Mouse (Mus musculus): ENCODE measurements around the gene Slc16a6.
A peak's percentile ranks its signal among the peaks of the same experiment; 100 is the strongest.

Slc16a6 gene

DNA sequence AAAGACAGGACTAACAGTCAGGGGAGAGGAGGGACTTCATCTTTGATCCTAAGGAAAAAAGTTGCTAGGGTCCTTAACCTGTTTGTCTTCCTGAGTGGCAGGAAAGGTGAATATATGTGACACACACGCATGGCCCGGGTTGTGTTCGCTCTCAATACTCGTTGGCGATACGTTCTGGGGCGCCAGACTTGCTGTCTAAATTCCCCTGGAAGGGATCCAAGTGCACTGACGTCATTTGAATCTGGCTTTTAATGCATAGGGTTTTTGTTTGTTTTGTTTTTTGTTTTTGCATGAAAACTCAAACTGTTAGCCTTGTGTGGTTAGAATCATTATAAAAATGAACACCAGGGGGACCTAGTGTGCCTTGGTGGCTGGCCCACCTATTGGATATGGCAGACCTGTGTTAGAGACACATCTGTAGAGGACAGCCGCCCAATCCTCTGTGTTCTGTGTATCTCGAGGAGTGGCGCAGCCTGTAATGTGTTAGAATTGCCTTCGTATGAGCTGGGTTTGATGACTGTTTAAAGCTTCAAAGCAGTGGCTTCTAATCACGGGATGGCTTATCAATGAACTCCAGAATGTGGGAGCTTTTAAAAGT lies 27.9 kb downstream of the Slc16a6 start:
- DNase-seq (ENCODE audit: low spot score) = peak; percentile 45

- DNase-seq (ENCODE audit: low spot score) = no peak
Observed at GRCm38 (mm10) chr11:109444600-109444999, 28.8 kb downstream of the Slc16a6 start.

DNA sequence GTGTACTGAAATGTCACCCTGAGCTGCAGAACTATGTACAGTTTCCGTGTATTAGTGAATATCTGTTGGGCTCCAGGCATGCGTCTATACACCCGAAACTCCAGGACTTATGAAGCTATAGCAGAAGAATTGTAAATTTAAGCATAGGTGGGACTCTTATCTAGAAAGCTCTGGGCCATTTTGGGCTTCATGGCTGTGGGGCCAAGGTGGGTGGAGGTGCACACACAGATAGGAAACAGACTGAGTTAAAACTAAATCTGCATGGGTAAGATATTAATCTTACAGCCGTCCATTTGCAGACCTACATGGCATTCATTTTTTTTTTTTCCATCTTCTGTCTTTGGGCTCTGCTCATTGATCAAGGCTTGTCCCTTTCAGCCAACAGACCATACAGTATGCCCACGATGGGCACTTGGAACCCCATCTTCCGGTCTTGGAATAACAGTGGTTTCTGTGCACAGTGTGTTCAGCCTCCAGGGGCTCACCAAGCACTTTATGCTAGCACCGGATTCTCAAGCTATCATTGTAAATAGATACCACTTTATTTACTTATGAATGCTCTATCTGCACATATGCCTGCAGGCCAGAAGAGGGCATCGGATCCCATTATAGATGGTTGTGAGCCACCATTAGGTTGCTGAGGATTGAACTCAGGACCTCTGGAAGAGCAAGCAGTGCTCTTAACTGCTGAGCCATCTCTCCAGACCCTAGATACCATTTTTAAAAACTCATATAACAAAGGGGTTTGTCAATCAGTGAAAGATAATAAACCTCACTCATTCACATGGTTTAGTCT lies 29.7 kb downstream of the Slc16a6 start:
- DNase-seq (ENCODE audit: low spot score) = no peak

GRCm38 (mm10) chr11:109442166-109442730 lies 31.1 kb downstream of the Slc16a6 start:
- no peak for DNase-seq (ENCODE audit: low spot score)

GRCm38 (mm10) chr11:109441119-109441518 lies 32.3 kb downstream of the Slc16a6 start:
- DNase-seq (ENCODE audit: low spot score) = peak; percentile 32

DNA sequence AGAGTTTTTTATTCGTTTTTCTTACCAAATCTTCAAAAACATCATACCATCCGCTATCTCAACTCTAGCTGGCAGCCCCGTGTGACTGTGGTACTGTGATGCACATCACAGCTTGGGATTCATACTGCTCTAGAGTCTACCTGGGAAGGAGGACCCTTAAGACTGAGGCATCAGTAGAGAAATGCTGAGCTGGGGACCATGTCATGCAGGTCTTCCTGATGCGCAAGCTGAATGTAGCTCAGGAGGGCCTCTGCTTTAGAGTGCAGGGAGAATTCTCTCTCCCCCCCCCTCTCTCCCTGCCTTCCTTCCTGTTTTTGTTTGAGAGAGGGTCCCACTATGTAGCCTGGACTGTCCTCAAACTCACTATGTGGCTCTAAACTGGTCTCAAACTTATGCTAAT lies 32.8 kb downstream of the Slc16a6 start:
- no peak for DNase-seq (ENCODE audit: low spot score)

DNA sequence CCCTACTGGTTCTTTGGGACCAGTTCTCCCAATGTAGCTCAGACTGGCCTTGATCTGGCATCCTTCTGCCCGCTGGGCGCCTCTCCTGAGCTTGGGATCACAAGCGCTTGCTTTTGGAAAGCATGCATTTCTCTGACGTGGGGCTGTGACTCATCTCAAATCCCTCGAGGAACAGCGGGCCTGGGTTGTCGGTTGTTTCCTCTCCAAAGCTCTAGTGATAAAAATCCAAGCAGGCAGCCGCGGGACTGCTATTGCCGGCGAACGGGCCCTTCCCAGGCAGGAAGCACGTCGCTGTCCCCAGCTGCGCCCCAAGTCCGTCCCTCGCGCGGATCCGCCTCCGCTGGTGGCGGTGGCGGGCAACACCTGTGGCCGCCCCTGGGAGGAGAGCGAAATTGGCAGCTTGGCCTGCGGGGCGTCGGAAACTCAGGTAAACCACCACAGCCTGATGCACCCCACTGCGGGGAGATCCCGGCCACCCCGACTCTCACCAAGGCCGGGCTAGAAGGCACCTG lies 33.5 kb downstream of the Slc16a6 start:
- DNase-seq (ENCODE audit: low spot score) = peak; percentile 89

DNA sequence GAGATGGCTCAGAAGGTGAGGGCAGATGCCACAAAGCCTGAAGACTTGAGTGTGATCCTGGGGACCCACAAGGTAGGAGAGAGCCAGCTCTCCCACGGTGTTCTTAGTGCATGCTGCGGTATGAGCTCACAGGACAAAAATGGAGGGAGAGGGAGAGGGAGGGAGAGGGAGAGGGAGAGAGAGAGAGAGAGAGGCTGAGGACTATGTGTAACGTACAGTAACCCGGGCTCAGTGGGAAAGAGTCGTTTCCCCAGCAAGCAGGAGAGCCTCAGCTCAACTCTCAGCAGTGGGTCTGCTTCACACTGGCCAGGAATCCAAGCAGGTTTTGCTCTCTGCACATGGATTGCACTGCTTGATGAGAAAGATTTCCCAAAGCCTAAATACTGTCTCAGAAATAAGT lies 34.2 kb downstream of the Slc16a6 start:
- no peak for DNase-seq (ENCODE audit: low spot score)

DNA sequence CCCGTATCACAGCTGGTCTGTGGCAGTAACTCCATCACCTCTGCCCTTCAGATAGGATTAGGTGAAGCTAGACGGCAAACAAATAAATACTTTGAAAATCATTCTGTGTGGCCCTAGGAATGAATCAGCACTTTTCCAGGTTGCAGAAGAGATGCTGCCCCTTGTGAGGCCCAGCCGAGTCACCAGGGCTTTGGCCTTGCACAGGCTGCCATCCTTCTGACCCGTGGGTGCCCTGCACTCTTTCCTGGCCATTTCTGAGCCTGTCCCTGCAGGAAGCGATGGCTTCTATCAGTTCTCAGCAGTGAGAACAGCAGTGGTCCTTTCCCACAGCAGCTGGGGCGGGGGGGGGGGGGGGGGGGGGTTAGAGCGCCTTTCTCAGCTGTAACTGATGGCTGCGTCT lies 36.5 kb downstream of the Slc16a6 start:
- no peak for DNase-seq (ENCODE audit: low spot score)

GRCm38 (mm10) chr11:109434233-109434798 lies 39.1 kb downstream of the Slc16a6 start:
- no peak for DNase-seq (ENCODE audit: low spot score)

DNA sequence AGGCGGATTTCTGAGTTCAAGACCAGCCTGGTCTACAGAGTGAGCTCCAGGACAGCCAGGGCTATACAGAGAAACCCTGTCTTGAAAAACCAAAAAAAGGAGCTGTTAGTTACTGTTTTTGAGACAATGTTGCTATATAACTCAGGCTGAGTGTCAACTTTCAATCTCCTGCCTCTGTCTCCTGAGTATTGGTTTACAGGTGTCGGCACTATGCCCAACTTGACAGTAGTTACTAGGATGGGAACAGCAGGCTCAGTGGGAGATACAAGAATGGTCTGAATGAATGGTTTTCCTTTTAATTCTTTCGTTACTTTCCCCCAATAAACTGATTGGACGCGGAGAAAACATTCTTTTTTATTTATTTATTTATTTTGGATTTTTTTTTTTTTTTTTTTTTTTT lies 46.0 kb downstream of the Slc16a6 start:
- no peak for DNase-seq (ENCODE audit: low spot score)

GRCm38 (mm10) chr11:109426272-109426586 lies 47.2 kb downstream of the Slc16a6 start:
- no peak for DNase-seq (ENCODE audit: low spot score)

GRCm38 (mm10) chr11:109425392-109426271 lies 47.8 kb downstream of the Slc16a6 start, which contains the start of gene Amz2:
TSS of gene Amz2 (plus strand) at chr11:109425946.
- DNase-seq (ENCODE audit: low spot score) = peak; percentile 99

DNA sequence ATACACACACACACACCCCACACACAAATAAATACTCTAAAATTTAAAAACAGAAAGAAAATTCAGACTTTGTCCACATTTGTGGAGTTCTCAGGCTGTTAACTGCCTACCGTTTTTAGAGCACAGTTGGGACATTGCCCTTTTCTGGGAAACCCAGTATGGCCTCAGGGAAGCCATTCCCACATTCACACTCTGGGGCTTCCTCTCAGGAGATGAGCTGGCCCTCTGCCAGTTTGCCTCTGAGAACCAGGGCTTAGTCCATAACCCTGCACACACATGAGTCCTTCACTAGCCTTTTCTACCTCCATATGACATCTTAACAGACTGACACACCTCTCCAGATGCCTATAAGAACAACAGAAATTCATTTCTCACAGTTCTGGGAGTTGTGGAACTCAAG lies 50.1 kb downstream of the Slc16a6 start:
- no peak for DNase-seq (ENCODE audit: low spot score)

GRCm38 (mm10) chr11:109422263-109422662 lies 51.1 kb downstream of the Slc16a6 start:
- no peak for DNase-seq (ENCODE audit: low spot score)

GRCm38 (mm10) chr11:109421205-109421604 lies 52.2 kb downstream of the Slc16a6 start:
- no peak for DNase-seq (ENCODE audit: low spot score)

GRCm38 (mm10) chr11:109420567-109420962 lies 52.8 kb downstream of the Slc16a6 start:
- no peak for DNase-seq (ENCODE audit: low spot score)

GRCm38 (mm10) chr11:109419961-109420566 lies 53.3 kb downstream of the Slc16a6 start:
- no peak for DNase-seq (ENCODE audit: low spot score)

DNA sequence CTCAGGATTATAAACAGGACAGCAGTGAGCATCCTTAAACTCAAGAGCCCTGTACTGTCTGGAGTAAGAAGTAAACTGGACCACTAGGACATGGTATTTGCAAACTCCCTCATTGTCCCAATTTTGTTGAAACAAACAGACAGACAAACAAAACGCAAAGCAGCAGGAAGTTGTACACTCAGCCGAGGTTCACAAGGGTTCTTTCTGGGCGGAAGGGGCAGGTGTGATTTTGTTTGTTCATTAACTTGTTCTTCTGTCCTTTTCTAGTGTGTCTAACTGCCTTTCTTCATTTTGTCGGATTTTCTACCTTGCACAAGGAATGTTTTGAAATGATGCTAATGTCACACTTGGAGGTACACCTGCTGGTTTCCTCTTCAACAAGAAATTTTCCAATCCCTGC lies 53.9 kb downstream of the Slc16a6 start:
- no peak for DNase-seq (ENCODE audit: low spot score)

- no peak for DNase-seq (ENCODE audit: low spot score)
Observed at GRCm38 (mm10) chr11:109417472-109418040, 55.8 kb downstream of the Slc16a6 start.
